Mouse (Mus musculus) forebrain, postnatal 0 days (tissue): ENCODE measurements at regions not wholly inside any gene's neighbourhood (a gene's known extent, or its start where the extent isn't known, plus 50 kb on each side); places are given as distances from the start of the nearest gene placed in this dataset.

Source experiments
- ATAC-seq: fragments of 200-750 bp; cut with Nextera tagmentation; 2 replicates; pipeline ENCODE4 v1.8.0; 2017; ENCODE audit warnings: mild to moderate bottlenecking, moderate library complexity
- DNase-seq: peaks from one replicate; pipeline ENCODE4 v3.0.0-alpha.2; 2015
- H3K27ac ChIP-seq: fragments of 300-500 bp; sonication (generic); 2 replicates; pipeline ENCODE4 v1.5.1; 2014; ENCODE audit warnings: low read depth, mild to moderate bottlenecking, antibody characterized with exemption, low read length, moderate library complexity, mixed read lengths
- H3K27me3 ChIP-seq: fragments of 300-500 bp; sonication (generic); 2 replicates; pipeline ENCODE4 v1.6.1; 2014; ENCODE audit warnings: mild to moderate bottlenecking, low read length, mixed read lengths; ENCODE audit not compliant: insufficient read depth
- H3K36me3 ChIP-seq: fragments of 300-500 bp; sonication (generic); 2 replicates; pipeline ENCODE4 v1.6.1; 2014; ENCODE audit warnings: mild to moderate bottlenecking, moderate library complexity; ENCODE audit not compliant: insufficient read depth
- H3K4me1 ChIP-seq: fragments of 300-500 bp; sonication (generic); 2 replicates; pipeline ENCODE4 v1.6.1; 2014; ENCODE audit warnings: antibody characterized with exemption; ENCODE audit not compliant: insufficient read depth
- H3K4me2 ChIP-seq: fragments of 300-500 bp; sonication (generic); 2 replicates; pipeline ENCODE4 v1.6.1; 2014; ENCODE audit warnings: low read depth, mild to moderate bottlenecking, moderate library complexity
- H3K4me3 ChIP-seq: fragments of 300-500 bp; sonication (generic); 2 replicates; pipeline ENCODE4 v1.5.1; 2014; ENCODE audit warnings: low read depth, low read length, mixed read lengths
- H3K9ac ChIP-seq: fragments of 300-500 bp; sonication (generic); 2 replicates; pipeline ENCODE4 v1.6.1; 2014; ENCODE audit warnings: mild to moderate bottlenecking
- H3K9me3 ChIP-seq: fragments of 300-500 bp; sonication (generic); 2 replicates; pipeline ENCODE4 v1.6.1; 2016; ENCODE audit warnings: low read length
- CTCF ChIP-seq: sonication (generic); IDR thresholded peaks from 2 replicates; pipeline ENCODE4 v1.5.1; 2016; ENCODE audit warnings: antibody characterized with exemption, control low read depth, low read depth
- WGBS: fragments of 180-500 bp; shearing (Covaris S2); extraction: QIAGEN DNeasy Blood & Tissue Kit; methylation state at CpG from one replicate; pipeline ENCODE4 v1.1.7; 2014; 5-methylcytosine and 5-hydroxymethylcytosine counted together

- Histone ChIP-seq H3K4me2 (peak overlapping the region; percentile 37), H3K27me3 (no peaks in the 10 kb centered on the region), H3K9me3 (no peaks in the 10 kb centered on the region), H3K9ac (no peak overlapping the region), H3K27ac (peak overlapping the region; percentile 74), H3K4me1 (peaks cover 11% of the 10 kb centered on the region), H3K4me3 (no peak overlapping the region), H3K36me3 (no peaks in the 10 kb centered on the region)
- TF ChIP-seq CTCF, result no peak
- WGBS, result 4% methylated on average over 6 of the region's 6 CpGs
- ATAC-seq, result no peak
- peak; percentile 52 for DNase-seq
Measured at GRCm38 (mm10) chr1:41275642-41276041, 470.2 kb downstream of the Tmem182 start.

- Histone ChIP-seq H3K4me1 (peaks cover 8% of the 10 kb centered on the region), H3K9ac (no peak overlapping the region), H3K9me3 (no peaks in the 10 kb centered on the region), H3K27me3 (no peaks in the 10 kb centered on the region), H3K4me2 (no peak overlapping the region), H3K36me3 (no peaks in the 10 kb centered on the region), H3K27ac (no peak overlapping the region), H3K4me3 (no peak overlapping the region)
- WGBS, result 37% methylated on average over 6 of the region's 6 CpGs
- no peak for DNase-seq
- TF ChIP-seq CTCF, result no peak
- no peak for ATAC-seq
Measured at GRCm38 (mm10) chr1:41276303-41276702, 470.9 kb downstream of the Tmem182 start.

- ATAC-seq, result no peak
Measured at GRCm38 (mm10) chr1:41285221-41285620, 479.8 kb downstream of the Tmem182 start.

GRCm38 (mm10) chr1:41286221-41286620 lies 480.8 kb downstream of the Tmem182 start:
- TF ChIP-seq CTCF, result no peak
- H3K4me2 ChIP-seq, result no peak overlapping the region
- DNase-seq (no peak), ATAC-seq (no peak)
- no peaks in the 10 kb centered on the region for H3K27me3 ChIP-seq
- no peaks in the 10 kb centered on the region for H3K36me3 ChIP-seq
- no peak overlapping the region for H3K4me3 ChIP-seq
- H3K9ac ChIP-seq, result no peak overlapping the region
- H3K27ac ChIP-seq, result no peak overlapping the region
- 55% methylated on average over 9 of the region's 9 CpGs for WGBS
- no peaks in the 10 kb centered on the region for H3K4me1 ChIP-seq
- no peaks in the 10 kb centered on the region for H3K9me3 ChIP-seq

More at GRCm38 (mm10) chr1:41285221-41285620, 479.8 kb downstream of the Tmem182 start:
- WGBS, result 78% methylated on average over 9 of the region's 9 CpGs
- no peak for DNase-seq
- no peak for TF ChIP-seq CTCF
- no peaks in the 10 kb centered on the region for H3K36me3 ChIP-seq
- no peak overlapping the region for H3K9ac ChIP-seq
- no peaks in the 10 kb centered on the region for H3K27me3 ChIP-seq
- no peak overlapping the region for H3K4me2 ChIP-seq
- no peaks in the 10 kb centered on the region for H3K4me1 ChIP-seq
- no peak overlapping the region for H3K27ac ChIP-seq
- no peaks in the 10 kb centered on the region for H3K9me3 ChIP-seq
- no peak overlapping the region for H3K4me3 ChIP-seq

- ATAC-seq (no peak), DNase-seq (peak; percentile 20)
- Histone ChIP-seq H3K4me1 (no peaks in the 10 kb centered on the region), H3K36me3 (no peaks in the 10 kb centered on the region), H3K4me2 (no peak overlapping the region), H3K9ac (no peak overlapping the region), H3K4me3 (no peak overlapping the region), H3K9me3 (no peaks in the 10 kb centered on the region), H3K27ac (no peak overlapping the region), H3K27me3 (no peaks in the 10 kb centered on the region)
- peak; percentile 12; the same call in 1 of the 2 replicates for TF ChIP-seq CTCF
- WGBS, result 8% methylated on average over 3 of the region's 3 CpGs
Measured at GRCm38 (mm10) chr1:41326861-41327480, 521.6 kb downstream of the Tmem182 start.

- Histone ChIP-seq H3K4me3 (no peak overlapping the region), H3K27me3 (no peaks in the 10 kb centered on the region), H3K27ac (no peak overlapping the region), H3K36me3 (no peaks in the 10 kb centered on the region), H3K9me3 (no peaks in the 10 kb centered on the region), H3K9ac (no peak overlapping the region), H3K4me1 (no peaks in the 10 kb centered on the region), H3K4me2 (no peak overlapping the region)
- ATAC-seq, result no peak
- DNase-seq, result no peak
- WGBS, result 47% methylated on average over 16 of the region's 16 CpGs
- no peak for TF ChIP-seq CTCF
Measured at GRCm38 (mm10) chr1:41349798-41350758, 544.7 kb downstream of the Tmem182 start.

GRCm38 (mm10) chr1:41359061-41359460 lies 553.7 kb downstream of the Tmem182 start:
- 18% methylated on average over 4 of the region's 4 CpGs for WGBS

More at GRCm38 (mm10) chr1:41359061-41359460, 553.7 kb downstream of the Tmem182 start:
- H3K4me3 ChIP-seq, result no peak overlapping the region
- no peaks in the 10 kb centered on the region for H3K36me3 ChIP-seq
- H3K9me3 ChIP-seq, result no peaks in the 10 kb centered on the region
- H3K27me3 ChIP-seq, result no peaks in the 10 kb centered on the region
- DNase-seq, result no peak
- no peak overlapping the region for H3K9ac ChIP-seq
- no peaks in the 10 kb centered on the region for H3K4me1 ChIP-seq
- H3K4me2 ChIP-seq, result no peak overlapping the region
- ATAC-seq, result no peak
- H3K27ac ChIP-seq, result no peak overlapping the region
- no peak for TF ChIP-seq CTCF
